Mouse (Mus musculus) neural tube, embryonic 11.5 days (tissue): Measurements from ENCODE around the gene Cdca3. TPM values are rescaled to one million over a fixed set of nuclear protein-coding genes. Genes with fewer than 3 reads are reported as not detected.
A peak's percentile ranks its signal among the peaks of the same experiment; 100 is the strongest.

ENCODE experiments used
- ATAC-seq: fragments of 200-750 bp; cut with Nextera tagmentation; 2 replicates; pipeline ENCODE4 v1.8.0; 2017; ENCODE audit warnings: moderate number of reproducible peaks, mild to moderate bottlenecking, moderate TSS enrichment, moderate library complexity; ENCODE audit not compliant: insufficient read depth, low FRiP score, low TSS enrichment
- DNase-seq: peaks from one replicate; pipeline ENCODE4 v3.0.0-alpha.2; 2015; ENCODE audit warnings: low spot score
- H3K27ac ChIP-seq: fragments of 300-500 bp; sonication (generic); 2 replicates; pipeline ENCODE4 v1.5.1; 2014; ENCODE audit warnings: low read depth, mild to moderate bottlenecking, low read length
- H3K27me3 ChIP-seq: fragments of 300-500 bp; sonication (generic); 2 replicates; pipeline ENCODE4 v1.6.1; 2014; ENCODE audit warnings: mild to moderate bottlenecking, low read length, mixed read lengths; ENCODE audit not compliant: control insufficient read depth, insufficient read depth
- H3K36me3 ChIP-seq: fragments of 300-500 bp; sonication (generic); 2 replicates; pipeline ENCODE4 v1.6.1; 2014; ENCODE audit warnings: mild to moderate bottlenecking, low read length, moderate library complexity, mixed read lengths; ENCODE audit not compliant: control insufficient read depth, insufficient read depth
- H3K4me1 ChIP-seq: fragments of 300-500 bp; sonication (generic); 2 replicates; pipeline ENCODE4 v1.6.1; 2014; ENCODE audit warnings: low read length, mixed read lengths; ENCODE audit not compliant: control insufficient read depth, insufficient read depth
- H3K4me2 ChIP-seq: fragments of 300-500 bp; sonication (generic); 2 replicates; pipeline ENCODE4 v1.6.1; 2014; ENCODE audit warnings: low read depth, mild to moderate bottlenecking, moderate library complexity
- H3K4me3 ChIP-seq: fragments of 300-500 bp; sonication (generic); 2 replicates; pipeline ENCODE4 v1.5.1; 2014; ENCODE audit warnings: low read depth, low read length
- H3K9ac ChIP-seq: fragments of 300-500 bp; sonication (generic); 2 replicates; pipeline ENCODE4 v1.6.1; 2014; ENCODE audit warnings: mild to moderate bottlenecking, low read length
- H3K9me3 ChIP-seq: fragments of 300-500 bp; sonication (generic); 2 replicates; pipeline ENCODE4 v1.6.1; 2016; ENCODE audit warnings: low read length; ENCODE audit not compliant: control insufficient read depth
- WGBS: fragments of 180-500 bp; shearing (Covaris S2); extraction: QIAGEN DNeasy Blood & Tissue Kit; methylation state at CpG from one replicate; pipeline ENCODE4 v1.1.7; 2014; 5-methylcytosine and 5-hydroxymethylcytosine counted together
- polyA plus RNA-seq: library from polyadenylated mRNA; unstranded; fragments of >200 nt; fragmentation: Nextera tagmentation; extraction: Ambion mirVana; gene quantifications from 2 replicates; pipeline ENCODE4 v1.2.1, GENCODE M21; 2014

Cdca3 gene
- 190 and 195 TPM in 2 replicates for polyA plus RNA-seq

DNA sequence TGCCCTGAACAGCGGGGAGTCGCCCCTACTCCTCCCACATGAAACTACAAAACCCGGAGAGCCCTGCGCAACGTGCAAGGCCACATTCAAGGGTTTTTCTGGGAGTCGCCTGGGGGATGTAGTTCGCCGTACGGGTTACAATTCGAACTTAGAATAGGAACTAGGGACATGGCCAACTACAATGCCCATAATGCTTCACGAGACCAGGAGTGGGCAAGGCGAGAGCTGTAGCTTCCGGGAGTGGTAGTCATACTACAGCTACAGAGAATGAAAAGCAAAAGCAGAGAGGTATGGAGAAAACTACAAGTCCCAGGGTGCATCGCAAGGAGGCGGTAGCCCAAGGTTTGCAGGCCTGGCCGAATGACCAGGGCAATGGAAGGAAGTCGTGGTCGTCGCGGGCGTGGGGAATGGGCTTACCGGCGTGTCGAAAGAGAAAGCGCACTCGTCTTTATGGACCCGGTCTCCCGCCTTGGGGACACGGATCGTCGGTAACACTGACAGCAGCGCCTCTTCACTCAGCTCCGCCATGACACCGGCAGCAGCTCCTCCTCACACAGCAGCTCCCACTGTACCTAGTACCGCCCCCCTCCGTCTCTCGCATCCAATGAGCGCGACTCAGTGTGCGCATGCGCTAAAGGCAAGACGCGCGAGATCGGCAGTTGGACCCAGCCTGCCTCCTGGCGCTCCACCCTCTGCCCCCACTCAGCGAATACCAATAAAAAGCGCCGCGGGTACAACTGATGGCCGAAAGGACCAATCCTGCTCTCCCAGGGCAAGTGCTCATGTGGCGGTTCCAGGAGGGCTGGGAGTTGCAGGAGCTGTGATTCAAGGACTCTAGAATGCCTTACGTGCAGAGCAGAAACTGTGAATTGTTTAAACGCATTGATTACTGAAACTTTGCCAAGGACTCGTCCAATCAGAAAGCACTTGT lies at the start of gene Cdca3, which contains the start of gene Usp5:
Cdca3 (plus strand) TSS at position 680 of the 931 bp plus-strand sequence.
Usp5 (minus strand) TSS at position 617 of the 931 bp plus-strand sequence.
- Histone ChIP-seq H3K4me3 (peak within 1 kb of the TSS; percentile 68), H3K4me1 (peaks cover 8% of the 10 kb centered on the region), H3K9me3 (no peaks in the 10 kb centered on the region), H3K36me3 (peaks cover 6% of the 10 kb centered on the region), H3K27me3 (no peaks in the 10 kb centered on the region), H3K4me2 (peak within 1 kb of the TSS; percentile 89), H3K9ac (peak within 1 kb of the TSS; percentile 72), H3K27ac (peak within 1 kb of the TSS; percentile 79)
- under 1% methylated on average over 55 of the region's 55 CpGs for WGBS
- DNase-seq = peak; percentile 99
- ATAC-seq = peak; percentile 93

DNA sequence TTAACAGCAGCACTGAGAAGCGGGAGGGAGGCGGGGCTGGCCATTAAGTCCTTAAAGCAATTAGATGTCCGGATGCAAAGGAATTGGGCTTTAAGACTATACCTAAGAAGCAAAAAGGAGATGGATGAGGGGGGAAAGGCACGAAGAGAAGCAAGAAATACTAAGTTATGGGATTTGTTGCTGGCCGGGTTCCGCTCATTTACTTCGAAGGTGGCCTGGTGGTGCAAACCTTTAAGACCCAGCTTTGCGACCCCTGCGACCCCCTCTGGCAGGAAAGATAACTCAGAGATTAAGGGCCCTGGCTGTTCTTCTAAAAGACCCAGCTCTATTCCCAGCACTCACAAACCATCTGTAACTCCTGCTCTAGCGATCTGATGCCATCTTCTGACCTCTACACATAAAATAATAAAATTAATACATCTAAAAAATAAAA lies 49.3 kb upstream of the Cdca3 start:
- ATAC-seq = no peak
- H3K27me3 ChIP-seq = no peaks in the 10 kb centered on the region
- no peaks in the 10 kb centered on the region for H3K36me3 ChIP-seq
- H3K27ac ChIP-seq = no peak overlapping the region
- no peaks in the 10 kb centered on the region for H3K9me3 ChIP-seq
- peak overlapping the region; percentile 52 for H3K4me2 ChIP-seq
- no peak overlapping the region for H3K9ac ChIP-seq
- peak overlapping the region; percentile 32 for H3K4me3 ChIP-seq
- DNase-seq = no peak
- 0 out of 2 replicates have a peak, but pooled peaks cover 5% of the 10 kb centered on the region for H3K4me1 ChIP-seq
- 7% methylated on average over 10 of the region's 10 CpGs for WGBS

DNA sequence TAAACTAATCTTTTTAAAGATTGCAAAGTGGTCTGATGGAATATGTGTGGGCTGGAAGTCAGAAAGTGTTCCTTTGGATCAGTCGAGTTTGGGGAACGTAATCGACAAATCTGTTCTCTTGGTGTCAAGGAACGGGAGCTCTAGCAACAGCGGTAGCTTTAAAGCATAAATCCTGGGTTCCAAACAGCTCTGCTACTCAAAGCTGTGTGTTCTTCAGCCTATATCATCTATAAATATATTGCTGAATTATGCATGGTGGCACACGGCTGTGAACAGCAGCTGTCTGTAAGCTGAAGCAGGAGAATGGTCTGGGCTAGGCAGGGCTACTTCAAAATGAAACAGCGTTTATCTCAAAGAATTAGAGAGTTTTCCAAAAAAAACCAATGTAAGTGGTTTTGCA lies 48.4 kb upstream of the Cdca3 start:
- no peak overlapping the region for H3K27ac ChIP-seq
- no peak for ATAC-seq
- 0 out of 2 replicates have a peak, but pooled peaks cover 5% of the 10 kb centered on the region for H3K4me1 ChIP-seq
- H3K9ac ChIP-seq = no peak overlapping the region
- WGBS = 92% methylated on average over 7 of the region's 7 CpGs
- no peaks in the 10 kb centered on the region for H3K9me3 ChIP-seq
- H3K4me2 ChIP-seq = no peak overlapping the region
- DNase-seq = no peak
- no peaks in the 10 kb centered on the region for H3K36me3 ChIP-seq
- H3K4me3 ChIP-seq = no peak overlapping the region
- H3K27me3 ChIP-seq = no peaks in the 10 kb centered on the region

DNA sequence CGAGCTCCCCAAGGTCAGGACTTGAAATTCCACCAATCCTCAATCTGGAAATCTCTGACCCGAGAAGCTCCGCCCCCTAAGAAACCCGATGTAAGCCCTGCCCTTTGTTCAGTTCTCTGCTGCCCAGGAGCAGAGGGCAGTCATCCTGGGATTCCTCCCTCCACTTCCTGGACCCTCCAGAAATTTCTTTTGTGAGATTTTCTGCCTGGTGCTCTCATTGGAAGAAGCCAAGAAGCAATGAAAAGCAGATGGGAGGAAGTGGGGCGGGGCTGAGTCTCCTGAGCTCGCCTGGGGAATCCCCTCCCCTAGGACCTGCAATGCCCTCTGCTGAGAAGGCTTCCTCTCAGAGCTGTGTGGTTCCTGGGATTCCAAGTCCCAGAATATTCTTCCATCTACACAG lies 46.9 kb upstream of the Cdca3 start:
- DNase-seq (no peak), ATAC-seq (peak; percentile 35; the same call in 1 of the 2 replicates)
- H3K27me3 ChIP-seq = no peaks in the 10 kb centered on the region
- H3K27ac ChIP-seq = no peak overlapping the region
- H3K4me1 ChIP-seq = 0 out of 2 replicates have a peak, but pooled peaks cover 5% of the 10 kb centered on the region
- 30% methylated on average over 6 of the region's 6 CpGs for WGBS
- no peaks in the 10 kb centered on the region for H3K9me3 ChIP-seq
- no peak overlapping the region for H3K4me2 ChIP-seq
- H3K4me3 ChIP-seq = no peak overlapping the region
- no peak overlapping the region for H3K9ac ChIP-seq
- H3K36me3 ChIP-seq = no peaks in the 10 kb centered on the region

DNA sequence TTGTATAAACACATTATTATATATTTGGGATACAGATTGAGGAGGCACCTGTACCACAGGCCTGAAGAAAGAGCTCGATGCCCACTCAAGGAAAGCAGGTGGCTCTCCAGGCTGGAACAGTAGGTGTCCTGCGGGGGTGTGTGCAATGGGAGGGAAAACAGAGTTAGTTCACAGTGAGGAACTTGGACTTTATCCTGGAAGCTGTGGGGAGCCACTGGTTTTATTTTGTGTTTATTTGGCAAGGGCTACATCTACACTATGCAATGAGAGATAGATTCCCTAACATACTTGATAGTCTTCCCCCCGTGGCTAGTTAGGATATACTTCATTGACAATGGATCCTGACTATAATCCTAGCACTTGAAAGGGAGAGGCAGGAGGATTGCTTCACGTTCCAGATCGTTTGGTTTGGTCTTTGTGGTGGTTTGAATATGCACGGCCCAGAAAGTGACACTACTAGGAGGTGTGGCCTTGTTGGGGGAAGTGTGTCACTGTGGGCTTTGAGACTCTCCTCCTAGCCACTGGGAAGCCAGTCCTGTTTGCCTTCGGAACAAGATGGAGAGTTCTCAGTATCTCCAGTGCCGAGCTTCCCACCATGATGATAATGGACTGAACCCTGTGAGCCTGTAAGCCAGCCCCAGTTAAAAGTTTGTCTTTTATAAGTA lies 42.5 kb upstream of the Cdca3 start:
- Histone ChIP-seq H3K9me3 (no peaks in the 10 kb centered on the region), H3K4me1 (no peaks in the 10 kb centered on the region), H3K4me2 (no peak overlapping the region), H3K9ac (no peak overlapping the region), H3K4me3 (no peak overlapping the region), H3K36me3 (no peaks in the 10 kb centered on the region), H3K27ac (no peak overlapping the region), H3K27me3 (no peaks in the 10 kb centered on the region)
- 58% methylated on average over 8 of the region's 8 CpGs for WGBS
- DNase-seq (no peak), ATAC-seq (no peak)

DNA sequence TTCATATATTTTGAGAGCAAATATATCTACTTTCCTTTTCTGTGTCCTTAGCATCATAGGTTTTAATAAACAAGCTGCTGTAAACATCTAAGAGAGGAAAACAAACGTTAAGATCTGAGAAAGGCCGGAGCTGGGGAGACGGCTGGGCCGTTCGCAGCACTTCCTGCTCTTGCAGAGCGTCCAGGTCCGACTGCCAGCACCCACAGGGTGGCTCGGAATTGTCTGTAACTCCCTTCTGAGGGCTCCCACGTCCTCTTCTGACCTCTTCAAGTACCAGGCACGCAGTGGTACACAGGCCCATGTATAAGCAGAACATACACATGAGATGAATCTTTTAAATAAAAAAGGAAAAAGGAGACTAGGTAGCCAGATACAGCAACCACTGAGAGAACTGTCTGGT lies 41.6 kb upstream of the Cdca3 start:
- no peak overlapping the region for H3K27ac ChIP-seq
- no peaks in the 10 kb centered on the region for H3K36me3 ChIP-seq
- 78% methylated on average over 10 of the region's 10 CpGs for WGBS
- H3K27me3 ChIP-seq = no peaks in the 10 kb centered on the region
- ATAC-seq (no peak), DNase-seq (no peak)
- H3K4me3 ChIP-seq = no peak overlapping the region
- H3K4me2 ChIP-seq = no peak overlapping the region
- H3K4me1 ChIP-seq = no peaks in the 10 kb centered on the region
- no peaks in the 10 kb centered on the region for H3K9me3 ChIP-seq
- H3K9ac ChIP-seq = no peak overlapping the region

DNA sequence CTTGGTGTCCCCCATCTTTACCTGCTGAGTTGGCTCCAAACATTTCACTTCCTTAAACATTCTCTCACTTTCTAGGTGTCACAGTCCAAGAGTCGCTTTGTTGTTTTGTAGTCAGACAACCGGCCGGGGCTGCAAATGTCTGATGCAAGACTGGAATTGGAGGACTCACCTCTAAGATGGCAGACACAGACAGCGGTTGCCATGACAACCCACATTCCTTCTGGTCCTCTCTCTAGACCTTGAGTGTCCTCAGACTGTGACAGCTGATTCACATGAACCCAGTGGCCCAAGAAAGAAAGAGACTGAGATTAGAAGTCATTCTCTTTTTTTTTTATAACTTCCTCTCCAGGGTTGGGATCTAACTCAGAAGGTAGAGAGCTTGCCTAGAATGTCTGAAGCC lies 39.8 kb upstream of the Cdca3 start:
- Histone ChIP-seq H3K4me3 (no peak overlapping the region), H3K36me3 (no peaks in the 10 kb centered on the region), H3K4me1 (no peaks in the 10 kb centered on the region), H3K4me2 (no peak overlapping the region), H3K9ac (no peak overlapping the region), H3K27me3 (no peaks in the 10 kb centered on the region), H3K27ac (no peak overlapping the region), H3K9me3 (no peaks in the 10 kb centered on the region)
- 89% methylated on average over 4 of the region's 4 CpGs for WGBS
- ATAC-seq (no peak), DNase-seq (no peak)

DNA sequence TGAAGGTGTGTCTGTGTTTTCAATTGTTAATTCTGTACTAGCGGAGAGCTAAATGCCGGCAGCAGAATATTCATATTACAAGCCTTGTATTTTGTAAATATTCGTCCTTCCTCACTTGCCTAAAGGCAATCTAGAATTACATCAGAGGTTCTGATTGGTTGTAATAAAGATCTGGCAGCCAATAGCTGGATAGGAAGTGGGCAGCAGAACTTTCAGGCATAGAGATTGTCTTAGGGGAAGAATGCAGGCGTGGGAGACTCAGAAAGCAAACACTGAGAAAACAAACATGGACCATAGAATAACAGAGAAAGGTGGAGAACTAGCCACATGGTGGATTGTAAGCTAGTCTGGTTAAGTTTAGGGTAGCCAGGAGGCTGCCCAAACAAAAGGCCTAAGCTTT lies 39.2 kb upstream of the Cdca3 start:
- H3K36me3 ChIP-seq = no peaks in the 10 kb centered on the region
- DNase-seq = no peak
- no peak overlapping the region for H3K4me3 ChIP-seq
- no peak overlapping the region for H3K4me2 ChIP-seq
- no peak for ATAC-seq
- H3K4me1 ChIP-seq = no peaks in the 10 kb centered on the region
- H3K9me3 ChIP-seq = no peaks in the 10 kb centered on the region
- no peak overlapping the region for H3K27ac ChIP-seq
- 80% methylated on average over 4 of the region's 4 CpGs for WGBS
- H3K9ac ChIP-seq = no peak overlapping the region
- no peaks in the 10 kb centered on the region for H3K27me3 ChIP-seq
